Mouse (Mus musculus): ENCODE data around the gene Msh6. TPM values are rescaled to one million over a fixed set of nuclear protein-coding genes. Genes with fewer than 3 reads are reported as not detected.
"Not testable (repeated sequence)": the region's sequence is repeated elsewhere in the genome, so short reads cannot be mapped to it uniquely, and the experiment has no call there.

Msh6 gene
- 8.4 and 10.2 TPM in 2 replicates for polyA plus RNA-seq (2015; fragmentation: Nextera tagmentation; extraction: Ambion mirVana)

- no peaks in the 10 kb centered on the region for H3K36me3 ChIP-seq (ENCODE audit: insufficient read depth, low read length)
- no peaks in the 10 kb centered on the region for H3K9me3 ChIP-seq (ENCODE audit: low read length)
- DNase-seq (ENCODE audit: low spot score) (peak; percentile 96), ATAC-seq (peak; percentile 99)
- peak within 1 kb of the TSS; percentile 55 for H3K9ac ChIP-seq (replicated peaks; ENCODE audit: low read depth)
- TF ChIP-seq CTCF (IDR thresholded peaks at IDR 0.05) = no peak
- no peak for TF ChIP-seq EP300 (IDR thresholded peaks at IDR 0.05)
- H3K4me2 ChIP-seq (replicated peaks; ENCODE audit: low read depth, low read length) = peak within 1 kb of the TSS; percentile 92
- 1% methylated on average over 59 of the region's 63 CpGs for WGBS
- no peaks in the 10 kb centered on the region for H3K4me1 ChIP-seq (ENCODE audit: insufficient read depth, low read depth, low read length)
- H3K27me3 ChIP-seq (replicated peaks; ENCODE audit: insufficient read depth, low read length) = no peaks in the 10 kb centered on the region
- peak within 1 kb of the TSS; percentile 98 for H3K4me3 ChIP-seq (ENCODE audit: low read depth, low read length)
- H3K27ac ChIP-seq (ENCODE audit: low read length) = peak within 1 kb of the TSS; percentile 73
Observed at GRCm38 (mm10) chr17:87974629-87975228, at the start of gene Msh6. Gene Msh6 (plus strand): TSS chr17:87975062.

- no peak overlapping the region for H3K4me2 ChIP-seq (replicated peaks; ENCODE audit: low read depth, low read length)
- WGBS = 72% methylated on average over 10 of the region's 10 CpGs
- TF ChIP-seq EP300 (IDR thresholded peaks at IDR 0.05) = no peak
- TF ChIP-seq CTCF (IDR thresholded peaks at IDR 0.05) = no peak
- DNase-seq (ENCODE audit: low spot score) = no peak
- H3K9me3 ChIP-seq (ENCODE audit: low read length) = no peaks in the 10 kb centered on the region
- no peak overlapping the region for H3K9ac ChIP-seq (replicated peaks; ENCODE audit: low read depth)
- no peaks in the 10 kb centered on the region for H3K4me1 ChIP-seq (ENCODE audit: insufficient read depth, low read depth, low read length)
- H3K36me3 ChIP-seq (ENCODE audit: insufficient read depth, low read length) = no peaks in the 10 kb centered on the region
- H3K27me3 ChIP-seq (replicated peaks; ENCODE audit: insufficient read depth, low read length) = no peaks in the 10 kb centered on the region
- no peak for ATAC-seq
- H3K27ac ChIP-seq (ENCODE audit: low read length) = no peak overlapping the region
- no peak overlapping the region for H3K4me3 ChIP-seq (ENCODE audit: low read depth, low read length)
Observed at GRCm38 (mm10) chr17:87934326-87934725, 40.5 kb upstream of the Msh6 start.

DNA sequence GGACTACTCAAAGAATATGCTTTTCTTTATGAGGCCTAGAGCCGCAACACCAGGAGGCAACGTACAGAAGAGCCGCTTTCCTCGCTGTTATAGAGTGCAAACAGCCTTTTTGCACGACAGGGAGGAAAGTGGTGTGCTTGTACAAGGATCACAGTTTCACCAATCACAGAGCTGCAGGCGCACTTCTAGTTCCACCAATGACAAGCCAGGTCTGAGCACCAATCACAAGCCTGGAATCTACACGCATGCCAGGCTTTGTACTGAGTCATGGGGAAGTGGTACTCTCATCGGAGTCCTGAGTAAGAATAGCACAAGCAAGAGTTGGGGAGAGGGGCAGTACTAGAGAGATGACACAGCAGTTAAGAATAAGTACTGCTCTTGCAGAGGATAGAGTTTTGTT, 40.1 kb upstream of the Msh6 start:
- ATAC-seq (no peak), DNase-seq (ENCODE audit: low spot score) (no peak)
- H3K9me3 ChIP-seq (ENCODE audit: low read length) = no peaks in the 10 kb centered on the region
- no peaks in the 10 kb centered on the region for H3K36me3 ChIP-seq (ENCODE audit: insufficient read depth, low read length)
- WGBS = 83% methylated on average over 8 of the region's 8 CpGs
- H3K4me3 ChIP-seq (ENCODE audit: low read depth, low read length) = no peak overlapping the region
- H3K27ac ChIP-seq (ENCODE audit: low read length) = no peak overlapping the region
- TF ChIP-seq EP300 (IDR thresholded peaks at IDR 0.05) (no peak), CTCF (IDR thresholded peaks at IDR 0.05) (no peak)
- H3K4me1 ChIP-seq (ENCODE audit: insufficient read depth, low read depth, low read length) = no peaks in the 10 kb centered on the region
- H3K4me2 ChIP-seq (replicated peaks; ENCODE audit: low read depth, low read length) = no peak overlapping the region
- H3K27me3 ChIP-seq (replicated peaks; ENCODE audit: insufficient read depth, low read length) = no peaks in the 10 kb centered on the region
- H3K9ac ChIP-seq (replicated peaks; ENCODE audit: low read depth) = no peak overlapping the region

DNA sequence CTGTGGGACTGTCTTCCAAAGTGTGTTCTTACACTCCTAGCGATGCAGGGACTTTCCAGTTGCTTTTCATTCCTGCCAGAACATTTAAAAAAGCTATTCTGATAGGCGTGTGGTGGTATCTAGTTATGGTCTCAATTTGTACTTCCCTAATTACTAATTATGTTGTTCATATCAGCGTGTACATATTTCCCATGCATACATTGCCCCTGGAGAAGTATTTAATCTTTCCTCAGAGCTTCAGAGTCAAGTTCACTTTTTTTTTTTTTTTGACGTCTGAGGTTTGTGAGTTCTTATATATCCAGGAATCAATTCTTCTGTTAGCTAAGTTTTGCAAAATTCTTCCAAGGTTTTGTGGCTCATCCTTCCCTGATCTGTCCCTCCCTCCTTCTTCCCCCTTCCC, 38.7 kb upstream of the Msh6 start:
- ATAC-seq (no peak), DNase-seq (ENCODE audit: low spot score) (no peak)
- H3K4me2 ChIP-seq (replicated peaks; ENCODE audit: low read depth, low read length) = no peak overlapping the region
- H3K27me3 ChIP-seq (replicated peaks; ENCODE audit: insufficient read depth, low read length) = no peaks in the 10 kb centered on the region
- no peaks in the 10 kb centered on the region for H3K9me3 ChIP-seq (ENCODE audit: low read length)
- TF ChIP-seq EP300 (IDR thresholded peaks at IDR 0.05) = no peak
- no peak for TF ChIP-seq CTCF (IDR thresholded peaks at IDR 0.05)
- WGBS = 69% methylated on average over 4 of the region's 4 CpGs
- H3K36me3 ChIP-seq (ENCODE audit: insufficient read depth, low read length) = no peaks in the 10 kb centered on the region
- no peak overlapping the region for H3K9ac ChIP-seq (replicated peaks; ENCODE audit: low read depth)
- no peak overlapping the region for H3K4me3 ChIP-seq (ENCODE audit: low read depth, low read length)
- H3K4me1 ChIP-seq (ENCODE audit: insufficient read depth, low read depth, low read length) = no peaks in the 10 kb centered on the region
- H3K27ac ChIP-seq (ENCODE audit: low read length) = no peak overlapping the region

DNA sequence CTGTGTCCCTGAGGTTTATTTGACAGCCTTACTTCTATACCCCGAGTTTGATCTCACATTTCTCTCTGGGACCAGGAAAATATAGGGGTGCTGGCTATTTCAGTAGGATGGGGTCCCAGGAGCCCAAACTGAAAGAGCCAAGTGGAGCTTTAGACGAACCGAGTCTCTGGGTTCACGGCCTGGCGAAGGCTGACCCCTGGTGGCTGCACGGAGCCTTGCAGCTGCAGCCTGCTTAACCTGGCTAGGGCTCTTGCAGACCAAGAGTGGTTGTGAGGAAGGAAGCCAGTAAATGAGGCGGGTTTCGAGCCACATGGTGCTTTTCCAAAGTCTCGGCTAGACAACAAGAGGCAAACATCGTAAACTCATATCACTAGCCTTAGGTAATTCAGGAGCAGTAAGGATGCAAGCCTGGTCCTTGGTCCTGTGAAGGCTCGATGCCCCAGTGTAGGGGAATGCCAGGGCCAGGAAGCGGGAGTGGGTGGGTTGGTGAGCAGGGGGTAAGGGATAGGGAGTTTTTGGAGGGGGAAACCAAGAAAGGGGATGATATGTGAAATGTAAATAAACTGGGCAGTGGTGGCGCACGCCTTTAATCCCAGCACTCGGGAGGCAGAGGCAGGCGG, 25.8 kb upstream of the Msh6 start:
- Histone ChIP-seq H3K9ac (replicated peaks; ENCODE audit: low read depth) (no peak overlapping the region), H3K4me3 (ENCODE audit: low read depth, low read length) (no peak overlapping the region), H3K36me3 (ENCODE audit: insufficient read depth, low read length) (no peaks in the 10 kb centered on the region), H3K4me2 (replicated peaks; ENCODE audit: low read depth, low read length) (no peak overlapping the region), H3K27ac (ENCODE audit: low read length) (no peak overlapping the region), H3K9me3 (ENCODE audit: low read length) (no peaks in the 10 kb centered on the region), H3K4me1 (ENCODE audit: insufficient read depth, low read depth, low read length) (no peaks in the 10 kb centered on the region), H3K27me3 (replicated peaks; ENCODE audit: insufficient read depth, low read length) (no peaks in the 10 kb centered on the region)
- DNase-seq (ENCODE audit: low spot score) (peak; percentile 67), ATAC-seq (peak; percentile 62)
- TF ChIP-seq CTCF (IDR thresholded peaks at IDR 0.05) (peak; percentile 98), EP300 (IDR thresholded peaks at IDR 0.05) (no peak)
- 42% methylated on average over 16 of the region's 16 CpGs for WGBS

GRCm38 (mm10) chr17:87954618-87955124, 20.2 kb upstream of the Msh6 start:
- H3K9ac ChIP-seq (replicated peaks; ENCODE audit: low read depth); H3K4me3 ChIP-seq (ENCODE audit: low read depth, low read length); DNase-seq (ENCODE audit: low spot score); H3K27me3 ChIP-seq (replicated peaks; ENCODE audit: insufficient read depth, low read length); H3K4me2 ChIP-seq (replicated peaks; ENCODE audit: low read depth, low read length); H3K27ac ChIP-seq (ENCODE audit: low read length); ATAC-seq; H3K36me3 ChIP-seq (ENCODE audit: insufficient read depth, low read length); H3K4me1 ChIP-seq (ENCODE audit: insufficient read depth, low read depth, low read length); H3K9me3 ChIP-seq (ENCODE audit: low read length): not testable (repeated sequence)
- 80% methylated on average over 13 of the region's 13 CpGs for WGBS

Data from lung, postnatal 0 days (tissue).